ENCODE assay signal across 12 mouse cellular contexts in genomic region chr11:32857418-32857879, GRCm38 (mm10). TPM values are rescaled to one million over a fixed set of nuclear protein-coding genes. Genes with fewer than 3 reads are reported as not detected.
DNase-seq lines count a peak whose midpoint lies in the region; ATAC-seq and TF ChIP-seq lines count a peak whose summit lies in the region.
"Had no signal": no experiment of that assay in that cellular context is flagged by ENCODE, and none has a peak within 500 bp of the region (broad histone marks: within the 10 kb centered on the region; RNA-seq: fewer than 3 reads in every experiment).

No protein-coding gene starts in this region.

- peaks cover 5 to 9% of the 10 kb centered on the region in 2 experiments; a peak in 2 of 4 replicates for H3K4me1 ChIP-seq in heart, embryonic 14.5 days (ENCODE audit: control insufficient read depth in 2 of 2, insufficient read depth in 2 of 2, low read length in 2 of 2)

- no peak for ATAC-seq in heart, embryonic 14.5 days (ENCODE audit: insufficient number of reproducible peaks, insufficient read depth, low FRiP score, low read depth)

- 14% methylated on average over 8 of the region's 8 CpGs for WGBS in heart, embryonic 14.5 days

- H3K9me3 ChIP-seq in heart, embryonic 14.5 days (ENCODE audit: control insufficient read depth, low read length), result no peaks in the 10 kb centered on the region

- TF ChIP-seq POLR2A in brain, embryonic 14.5 days (IDR thresholded peaks at IDR 0.05; ENCODE audit: borderline replicate concordance, extremely low read depth, insufficient read depth, insufficient read length, poor library complexity, severe bottlenecking), result no peak

- H3K4me3 ChIP-seq in heart, embryonic 14.5 days (ENCODE audit: control insufficient read depth in 1 of 2, insufficient read depth in 1 of 2, low read depth in 1 of 2, low read length in 2 of 2), result no peak overlapping the region

- no peak overlapping the region for H3K27ac ChIP-seq in heart, embryonic 14.5 days (replicated peaks in 1 of 2; ENCODE audit: control insufficient read depth in 1 of 2, insufficient read depth in 1 of 2, low read depth in 2 of 2, low read length in 2 of 2)
- H3K27ac ChIP-seq: liver, embryonic 14.5 days had no signal

- no peaks in the 10 kb centered on the region for H3K36me3 ChIP-seq in heart, embryonic 14.5 days (ENCODE audit: control insufficient read depth, insufficient read depth, low read length)

- no peak for DNase-seq in heart, adult 8-10 months (ENCODE audit: low spot score)
- DNase-seq in ES-CJ7 (ENCODE audit: low read depth, low spot score), result peak; percentile 30
- peak; percentile 48 for DNase-seq in brain, embryonic 14.5 days (ENCODE audit: low read depth)
- peak; percentile 46 to 62 for DNase-seq in kidney, postnatal 4 days
- no peak for DNase-seq in thymus, postnatal 14 days
- no peak for DNase-seq in gastrocnemius, adult 18-20 months (ENCODE audit: low spot score)
- no peak for DNase-seq in layer of hippocampus, adult 9-11 months
- DNase-seq: right cerebral cortex, adult 18-20 months had no signal

- peak overlapping the region; percentile 18; the same call in 1 of the 2 replicates for H3K4me2 ChIP-seq in heart, embryonic 14.5 days (ENCODE audit: low read length)

- no peak overlapping the region for H3K9ac ChIP-seq in heart, embryonic 14.5 days (ENCODE audit: low read length)
- H3K9ac ChIP-seq: liver, embryonic 14.5 days had no signal

- H3K27me3 ChIP-seq in heart, embryonic 14.5 days (ENCODE audit: control insufficient read depth, insufficient read depth, low read length), result no peaks in the 10 kb centered on the region

- TF ChIP-seq CTCF in brain, embryonic 14.5 days (IDR thresholded peaks at IDR 0.05; ENCODE audit: borderline replicate concordance, extremely low read depth, insufficient read depth, insufficient read length), result no peak

RNA-seq across cellular contexts. Expression of gene Smim23, which starts 33.0 kb away (rescaled TPM):
- polyA plus RNA-seq in heart, embryonic 14.5 days (2014; fragmentation: Nextera tagmentation; extraction: Ambion mirVana), result not detected in 2 replicates
- total RNA-seq in heart, adult 8-10 months (2022), result not detected
- polyA plus RNA-seq in brain, embryonic 14.5 days (2012; rRNA removed), result not detected in 2 replicates
- not detected for total RNA-seq in gastrocnemius, adult 18-20 months (2021)
- total RNA-seq: CH12.LX had no signal
- polyA plus RNA-seq: heart, embryonic 16.5 days; liver, embryonic 14.5 days had no signal

Comparison
In these comparisons a context has a peak if more than half of its experiments do, and no peak if none do; other contexts are left out.
1. DNase-seq: peak in ES-CJ7 (single experiment), brain, embryonic 14.5 days (single experiment) and kidney, postnatal 4 days (2 of 2); none in heart, adult 8-10 months (single experiment), thymus, postnatal 14 days (single experiment), gastrocnemius, adult 18-20 months (single experiment) and layer of hippocampus, adult 9-11 months (single experiment).